Mouse (Mus musculus) limb, embryonic 10.5 days (tissue): Measurements from ENCODE around the gene Helz. TPM values are rescaled to one million over a fixed set of nuclear protein-coding genes. Genes with fewer than 3 reads are reported as not detected.

Source experiments
- DNase-seq: peaks from one replicate; pipeline ENCODE4 v3.0.0-alpha.2; 2017; ENCODE audit warnings: low spot score
- H3K27ac ChIP-seq: fragments of 300-500 bp; sonication (generic); 2 replicates; pipeline ENCODE4 v1.5.1; 2016; ENCODE audit warnings: mild to moderate bottlenecking
- H3K27me3 ChIP-seq: fragments of 300-500 bp; sonication (generic); 2 replicates; pipeline ENCODE4 v1.6.1; 2016; ENCODE audit warnings: low read depth, mild to moderate bottlenecking; ENCODE audit not compliant: poor library complexity, severe bottlenecking
- H3K36me3 ChIP-seq: fragments of 300-500 bp; sonication (generic); 2 replicates; pipeline ENCODE4 v1.6.1; 2016; ENCODE audit warnings: mild to moderate bottlenecking, moderate library complexity
- H3K4me1 ChIP-seq: fragments of 300-500 bp; sonication (generic); 2 replicates; pipeline ENCODE4 v1.6.1; 2016
- H3K4me3 ChIP-seq: fragments of 300-500 bp; sonication (generic); 2 replicates; pipeline ENCODE4 v1.5.1; 2016; ENCODE audit warnings: mild to moderate bottlenecking, moderate library complexity
- H3K9me3 ChIP-seq: fragments of 300-500 bp; sonication (generic); replicated peaks from 2 replicates; pipeline ENCODE4 v1.6.1; 2016; ENCODE audit warnings: mild to moderate bottlenecking
- WGBS: fragments of 180-500 bp; shearing (Covaris S2); methylation state at CpG from one replicate; pipeline ENCODE4 v1.1.7; 2016; 5-methylcytosine and 5-hydroxymethylcytosine counted together
- polyA plus RNA-seq: library from polyadenylated mRNA; unstranded; fragments of >200 nt; fragmentation: Nextera tagmentation; extraction: Ambion mirVana; gene quantifications from 2 replicates; pipeline ENCODE4 v1.2.1, GENCODE M21; 2016

The Helz gene
- polyA plus RNA-seq, 1 experiment from 2014 or later = 24.8 TPM

- WGBS = 71% methylated on average over 11 of the region's 11 CpGs
- DNase-seq = no peak
Observed at GRCm38 (mm10) chr11:107705476-107706074, 157.8 kb downstream of the Helz start.

GRCm38 (mm10) chr11:107707897-107708610, 160.3 kb downstream of the Helz start:
- DNase-seq = no peak
- 80% methylated on average over 20 of the region's 20 CpGs for WGBS
- peaks cover 7% of the 10 kb centered on the region; the same call in 1 of the 2 replicates for H3K4me1 ChIP-seq
- H3K27me3 ChIP-seq = no peaks in the 10 kb centered on the region
- H3K9me3 ChIP-seq = no peaks in the 10 kb centered on the region
- no peak overlapping the region for H3K27ac ChIP-seq
- H3K36me3 ChIP-seq = no peaks in the 10 kb centered on the region
- H3K4me3 ChIP-seq = no peak overlapping the region

More at GRCm38 (mm10) chr11:107705476-107706074, 157.8 kb downstream of the Helz start:
- Histone ChIP-seq H3K9me3 (no peaks in the 10 kb centered on the region), H3K27ac (no peak overlapping the region), H3K4me3 (no peak overlapping the region), H3K4me1 (peaks cover 9% of the 10 kb centered on the region; the same call in 1 of the 2 replicates), H3K27me3 (no peaks in the 10 kb centered on the region), H3K36me3 (no peaks in the 10 kb centered on the region)

GRCm38 (mm10) chr11:107710379-107710778, 162.6 kb downstream of the Helz start:
- Histone ChIP-seq H3K4me3 (no peak overlapping the region), H3K27me3 (no peaks in the 10 kb centered on the region), H3K27ac (no peak overlapping the region), H3K36me3 (no peaks in the 10 kb centered on the region), H3K4me1 (no peaks in the 10 kb centered on the region), H3K9me3 (no peaks in the 10 kb centered on the region)
- whole genome bisulfite sequencing = 77% methylated on average over 3 of the region's 3 CpGs
- DNase-seq = no peak

GRCm38 (mm10) chr11:107714368-107714767, 166.6 kb downstream of the Helz start:
- no peak overlapping the region for H3K4me3 ChIP-seq
- no peak for DNase-seq
- 0 out of 2 replicates have a peak, but pooled peaks cover 2% of the 10 kb centered on the region for H3K4me1 ChIP-seq
- H3K36me3 ChIP-seq = no peaks in the 10 kb centered on the region
- H3K27ac ChIP-seq = no peak overlapping the region
- H3K9me3 ChIP-seq = no peaks in the 10 kb centered on the region
- H3K27me3 ChIP-seq = no peaks in the 10 kb centered on the region
- 94% methylated on average over 7 of the region's 7 CpGs for WGBS

- H3K9me3 ChIP-seq = no peaks in the 10 kb centered on the region
- H3K27me3 ChIP-seq = no peaks in the 10 kb centered on the region
- WGBS = 83% methylated on average over 16 of the region's 16 CpGs
- H3K36me3 ChIP-seq = no peaks in the 10 kb centered on the region
- no peak within 1 kb of the TSS for H3K4me3 ChIP-seq
- DNase-seq = no peak
- no peak within 1 kb of the TSS for H3K27ac ChIP-seq
- H3K4me1 ChIP-seq = 0 out of 2 replicates have a peak, but pooled peaks cover 2% of the 10 kb centered on the region
Observed at GRCm38 (mm10) chr11:107716332-107716938, 168.7 kb downstream of the Helz start, which contains the start of gene Cacng1. TSS of gene Cacng1 (minus strand) at chr11:107716522.

GRCm38 (mm10) chr11:107720264-107721021, 172.7 kb downstream of the Helz start:
- H3K36me3 ChIP-seq = no peaks in the 10 kb centered on the region
- 91% methylated on average over 9 of the region's 9 CpGs for WGBS
- no peak overlapping the region for H3K4me3 ChIP-seq
- H3K9me3 ChIP-seq = no peaks in the 10 kb centered on the region
- 0 out of 2 replicates have a peak, but pooled peaks cover 2% of the 10 kb centered on the region for H3K4me1 ChIP-seq
- DNase-seq = no peak
- H3K27me3 ChIP-seq = no peaks in the 10 kb centered on the region
- no peak overlapping the region for H3K27ac ChIP-seq

- H3K9me3 ChIP-seq = no peaks in the 10 kb centered on the region
- H3K4me3 ChIP-seq = no peak overlapping the region
- H3K27me3 ChIP-seq = no peaks in the 10 kb centered on the region
- H3K27ac ChIP-seq = no peak overlapping the region
- H3K36me3 ChIP-seq = no peaks in the 10 kb centered on the region
- 92% methylated on average over 7 of the region's 7 CpGs for WGBS
- H3K4me1 ChIP-seq = 0 out of 2 replicates have a peak, but pooled peaks cover 2% of the 10 kb centered on the region
- DNase-seq = no peak
Observed at GRCm38 (mm10) chr11:107721057-107721456, 173.3 kb downstream of the Helz start.

- H3K4me1 ChIP-seq = no peaks in the 10 kb centered on the region
- no peak overlapping the region for H3K4me3 ChIP-seq
- H3K36me3 ChIP-seq = no peaks in the 10 kb centered on the region
- WGBS = 92% methylated on average over 8 of the region's 8 CpGs
- no peaks in the 10 kb centered on the region for H3K9me3 ChIP-seq
- no peaks in the 10 kb centered on the region for H3K27me3 ChIP-seq
- no peak overlapping the region for H3K27ac ChIP-seq
- DNase-seq = no peak
Observed at GRCm38 (mm10) chr11:107724603-107725002, 176.9 kb downstream of the Helz start.

- Histone ChIP-seq H3K27me3 (no peaks in the 10 kb centered on the region), H3K36me3 (no peaks in the 10 kb centered on the region), H3K4me1 (no peaks in the 10 kb centered on the region), H3K4me3 (no peak overlapping the region), H3K27ac (no peak overlapping the region), H3K9me3 (no peaks in the 10 kb centered on the region)
- DNase-seq = no peak
- 88% methylated on average over 13 of the region's 13 CpGs for WGBS
Observed at GRCm38 (mm10) chr11:107728073-107728863, 180.5 kb downstream of the Helz start.

GRCm38 (mm10) chr11:107729141-107729540, 181.4 kb downstream of the Helz start:
- H3K4me1 ChIP-seq = no peaks in the 10 kb centered on the region

GRCm38 (mm10) chr11:107730940-107731339, 183.2 kb downstream of the Helz start:
- H3K9me3 ChIP-seq = no peaks in the 10 kb centered on the region
- H3K27ac ChIP-seq = no peak overlapping the region
- H3K27me3 ChIP-seq = no peaks in the 10 kb centered on the region
- H3K4me1 ChIP-seq = no peaks in the 10 kb centered on the region
- H3K36me3 ChIP-seq = no peaks in the 10 kb centered on the region
- 84% methylated on average over 4 of the region's 4 CpGs for WGBS
- DNase-seq = no peak
- no peak overlapping the region for H3K4me3 ChIP-seq

More at GRCm38 (mm10) chr11:107729141-107729540, 181.4 kb downstream of the Helz start:
- whole genome bisulfite sequencing = 82% methylated on average over 7 of the region's 7 CpGs
- Histone ChIP-seq H3K27me3 (no peaks in the 10 kb centered on the region), H3K36me3 (no peaks in the 10 kb centered on the region), H3K9me3 (no peaks in the 10 kb centered on the region), H3K27ac (no peak overlapping the region), H3K4me3 (no peak overlapping the region)
- no peak for DNase-seq

GRCm38 (mm10) chr11:107731498-107731897, 183.8 kb downstream of the Helz start:
- Histone ChIP-seq H3K27ac (no peak overlapping the region), H3K9me3 (no peaks in the 10 kb centered on the region), H3K4me1 (no peaks in the 10 kb centered on the region), H3K4me3 (no peak overlapping the region), H3K36me3 (no peaks in the 10 kb centered on the region), H3K27me3 (no peaks in the 10 kb centered on the region)
- 87% methylated on average over 5 of the region's 5 CpGs for WGBS
- no peak for DNase-seq
